Mouse (Mus musculus) lung, postnatal 0 days (tissue): ENCODE data around the gene Lrrk1. TPM values are rescaled to one million over a fixed set of nuclear protein-coding genes. Genes with fewer than 3 reads are reported as not detected.
A peak's percentile ranks its signal among the peaks of the same experiment; 100 is the strongest.

Experiments
- ATAC-seq: fragments of 200-750 bp; cut with Nextera tagmentation; 2 replicates; pipeline ENCODE4 v1.8.0; 2017; ENCODE audit warnings: moderate library complexity
- DNase-seq: peaks from one replicate; pipeline ENCODE4 v3.0.0-alpha.2; 2016; ENCODE audit warnings: low spot score
- H3K27ac ChIP-seq: fragments of 300-500 bp; sonication (generic); 2 replicates; pipeline ENCODE4 v1.5.1; 2014; ENCODE audit warnings: antibody characterized with exemption, mild to moderate bottlenecking, low read length, mixed read lengths
- H3K27me3 ChIP-seq: fragments of 300-500 bp; sonication (generic); replicated peaks from 2 replicates; pipeline ENCODE4 v1.6.1; 2014; ENCODE audit warnings: low read length, mixed read lengths; ENCODE audit not compliant: insufficient read depth
- H3K36me3 ChIP-seq: fragments of 300-500 bp; sonication (generic); 2 replicates; pipeline ENCODE4 v1.6.1; 2014; ENCODE audit warnings: low read length, mixed read lengths; ENCODE audit not compliant: insufficient read depth
- H3K4me1 ChIP-seq: fragments of 300-500 bp; sonication (generic); 2 replicates; pipeline ENCODE4 v1.6.1; 2014; ENCODE audit warnings: antibody characterized with exemption, low read depth, low read length, mixed read lengths; ENCODE audit not compliant: insufficient read depth
- H3K4me2 ChIP-seq: fragments of 300-500 bp; sonication (generic); replicated peaks from 2 replicates; pipeline ENCODE4 v1.6.1; 2014; ENCODE audit warnings: low read depth, mild to moderate bottlenecking, low read length, moderate library complexity, mixed read lengths
- H3K4me3 ChIP-seq: fragments of 300-500 bp; sonication (generic); 2 replicates; pipeline ENCODE4 v1.5.1; 2014; ENCODE audit warnings: low read depth, low read length
- H3K9ac ChIP-seq: fragments of 300-500 bp; sonication (generic); replicated peaks from 2 replicates; pipeline ENCODE4 v1.6.1; 2014; ENCODE audit warnings: low read depth, mild to moderate bottlenecking
- H3K9me3 ChIP-seq: fragments of 300-500 bp; sonication (generic); 2 replicates; pipeline ENCODE4 v1.6.1; 2016; ENCODE audit warnings: low read length, mixed read lengths
- CTCF ChIP-seq: IDR thresholded peaks from 2 replicates; pipeline ENCODE4 v1.5.1; 2016; ENCODE audit warnings: antibody characterized with exemption, mild to moderate bottlenecking
- EP300 ChIP-seq: IDR thresholded peaks from 2 replicates; pipeline ENCODE4 v1.6.1; 2016; ENCODE audit warnings: antibody characterized with exemption, mild to moderate bottlenecking, control low read depth
- WGBS: fragments of 180-500 bp; shearing (Covaris S2); extraction: QIAGEN DNeasy Blood & Tissue Kit; methylation state at CpG from one replicate; pipeline ENCODE4 v1.1.7; 2014; 5-methylcytosine and 5-hydroxymethylcytosine counted together
- polyA plus RNA-seq: library from polyadenylated mRNA; unstranded; fragments of >200 nt; fragmentation: Nextera tagmentation; extraction: Ambion mirVana; gene quantifications from 2 replicates; pipeline ENCODE4 v1.2.1, GENCODE M21; 2015

Gene Lrrk1
- polyA plus RNA-seq, 1 experiment from 2014 or later = 20.5 TPM

DNA sequence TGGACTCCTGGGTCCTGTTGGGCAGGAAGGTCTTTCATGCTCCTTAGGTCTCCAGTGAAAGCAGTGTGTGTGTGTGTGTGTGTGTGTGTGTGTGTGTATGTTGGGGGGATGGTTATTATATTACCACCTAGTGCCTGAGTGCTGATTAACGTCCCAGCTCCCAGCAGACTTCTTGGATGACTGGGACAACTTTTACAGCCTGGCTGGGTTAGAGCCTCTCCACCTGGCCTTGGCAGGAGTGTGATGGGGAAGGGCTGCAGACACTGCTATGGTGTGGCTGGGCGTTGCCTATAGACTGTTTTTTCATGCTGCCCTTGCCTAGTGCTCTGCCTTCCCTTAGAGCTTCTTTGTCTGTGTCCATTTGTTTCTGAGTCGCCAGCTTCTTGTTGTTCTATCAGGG, 48.1 kb downstream of the Lrrk1 start:
- peaks cover 7% of the 10 kb centered on the region; the same call in 1 of the 2 replicates for H3K4me1 ChIP-seq
- no peaks in the 10 kb centered on the region for H3K9me3 ChIP-seq
- no peak overlapping the region for H3K4me2 ChIP-seq
- H3K27ac ChIP-seq = peak overlapping the region; percentile 71
- H3K36me3 ChIP-seq = no peaks in the 10 kb centered on the region
- H3K9ac ChIP-seq = no peak overlapping the region; the same call in 1 of the 2 replicates
- H3K4me3 ChIP-seq = no peak overlapping the region
- peak; percentile 49 for DNase-seq
- H3K27me3 ChIP-seq = no peaks in the 10 kb centered on the region
- WGBS = 37% methylated on average over 3 of the region's 3 CpGs
- TF ChIP-seq CTCF = no peak
- TF ChIP-seq EP300 = no peak
- peak; percentile 63 for ATAC-seq

DNA sequence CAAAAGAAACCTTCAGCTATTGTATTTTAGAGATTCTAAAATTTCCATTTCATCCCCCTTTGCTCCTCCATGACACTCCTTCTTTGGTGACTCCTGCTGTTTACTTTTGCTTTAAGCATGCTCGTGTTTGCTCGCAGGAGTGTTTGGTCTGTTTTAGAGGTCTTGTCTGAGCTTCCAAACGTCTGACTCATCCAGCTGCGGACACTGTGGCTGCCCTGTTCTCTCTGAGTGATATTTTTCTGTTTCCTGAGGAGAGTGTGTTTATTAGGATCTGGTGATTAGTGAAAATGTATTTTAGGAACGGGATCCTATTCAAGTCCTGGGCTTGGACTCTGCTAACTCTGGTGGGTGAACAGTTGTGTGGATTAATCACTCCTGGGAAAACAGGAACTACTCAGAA, 48.5 kb downstream of the Lrrk1 start:
- 8% methylated on average over 5 of the region's 5 CpGs for WGBS
- Histone ChIP-seq H3K4me2 (no peak overlapping the region), H3K36me3 (peaks cover 2% of the 10 kb centered on the region; the same call in 1 of the 2 replicates), H3K4me3 (no peak overlapping the region), H3K4me1 (peaks cover 7% of the 10 kb centered on the region; the same call in 1 of the 2 replicates), H3K9ac (no peak overlapping the region), H3K27me3 (no peaks in the 10 kb centered on the region), H3K9me3 (no peaks in the 10 kb centered on the region), H3K27ac (peak overlapping the region; percentile 71)
- DNase-seq = peak; percentile 89
- TF ChIP-seq CTCF = no peak
- peak; percentile 90 for TF ChIP-seq EP300
- peak; percentile 86 for ATAC-seq

- peak; percentile 52 for DNase-seq
- Histone ChIP-seq H3K9me3 (no peaks in the 10 kb centered on the region), H3K4me1 (peaks cover 7% of the 10 kb centered on the region; the same call in 1 of the 2 replicates), H3K4me2 (no peak overlapping the region), H3K36me3 (peaks cover 14% of the 10 kb centered on the region), H3K9ac (no peak overlapping the region), H3K27ac (0 out of 2 replicates have a peak overlapping the region, but pooled peaks have one; percentile 38), H3K27me3 (no peaks in the 10 kb centered on the region), H3K4me3 (no peak overlapping the region)
- peak; percentile 62 for TF ChIP-seq EP300
- no peak for TF ChIP-seq CTCF
- ATAC-seq = peak; percentile 52
- WGBS = 63% methylated on average over 2 of the region's 2 CpGs
These were observed 51.2 kb downstream of the Lrrk1 start for GRCm38 (mm10) chr7:66336955-66337354.

- Histone ChIP-seq H3K9ac (no peak overlapping the region), H3K27me3 (no peaks in the 10 kb centered on the region), H3K4me1 (peaks cover 6% of the 10 kb centered on the region; the same call in 1 of the 2 replicates), H3K36me3 (peaks cover 14% of the 10 kb centered on the region), H3K9me3 (no peaks in the 10 kb centered on the region), H3K4me2 (no peak overlapping the region), H3K4me3 (no peak overlapping the region), H3K27ac (no peak overlapping the region)
- ATAC-seq = no peak
- DNase-seq = no peak
- WGBS = 92% methylated on average over 4 of the region's 4 CpGs
- TF ChIP-seq CTCF (no peak), EP300 (no peak)
These were observed 54.1 kb downstream of the Lrrk1 start for GRCm38 (mm10) chr7:66333906-66334500.

DNA sequence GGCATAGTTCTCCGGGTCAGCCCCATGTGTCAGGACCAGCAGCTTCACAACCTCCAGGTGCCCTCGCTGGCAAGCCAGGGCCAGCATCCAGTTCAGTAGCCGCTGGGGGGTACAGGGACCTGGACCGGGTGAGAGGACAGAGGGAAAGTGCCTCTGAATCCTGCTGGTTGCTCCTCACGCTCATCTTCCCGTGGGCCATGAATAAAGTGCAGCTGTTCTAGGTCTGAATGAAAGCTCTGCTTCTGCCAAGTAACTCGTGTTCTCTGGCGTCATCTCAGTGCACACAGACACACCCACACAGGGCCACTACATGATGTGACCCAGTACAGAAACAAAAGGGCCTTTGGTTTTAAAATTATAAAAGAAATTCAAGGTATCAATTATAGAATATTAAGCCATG, 55.8 kb downstream of the Lrrk1 start:
- no peak for TF ChIP-seq CTCF
- TF ChIP-seq EP300 = no peak
- no peaks in the 10 kb centered on the region for H3K4me1 ChIP-seq
- no peaks in the 10 kb centered on the region for H3K27me3 ChIP-seq
- H3K9me3 ChIP-seq = no peaks in the 10 kb centered on the region
- 80% methylated on average over 8 of the region's 8 CpGs for WGBS
- DNase-seq (no peak), ATAC-seq (no peak)
- H3K9ac ChIP-seq = no peak overlapping the region
- H3K36me3 ChIP-seq = peaks cover 14% of the 10 kb centered on the region
- H3K4me2 ChIP-seq = no peak overlapping the region
- H3K27ac ChIP-seq = no peak overlapping the region
- H3K4me3 ChIP-seq = no peak overlapping the region

DNA sequence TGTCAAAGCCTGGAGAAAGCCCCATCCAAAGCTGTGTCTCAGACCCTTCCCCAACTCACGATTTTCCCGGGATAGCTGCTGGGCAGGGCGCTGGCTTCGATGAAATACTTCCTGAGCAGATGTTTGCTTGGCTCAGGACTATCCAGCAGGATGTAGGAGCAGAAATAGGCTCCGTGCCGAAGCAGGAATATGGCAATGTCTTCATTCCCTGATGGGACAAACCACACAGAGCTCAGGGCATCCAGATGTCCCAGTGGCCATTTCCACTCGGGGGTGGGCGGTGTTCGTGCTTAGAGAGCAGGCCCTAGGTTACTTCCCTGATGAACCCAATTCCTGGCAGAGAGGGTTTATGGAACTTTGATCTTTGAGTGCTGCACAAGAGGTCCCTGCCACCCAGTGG, 57.5 kb downstream of the Lrrk1 start:
- Histone ChIP-seq H3K4me3 (no peak overlapping the region), H3K36me3 (peaks cover 14% of the 10 kb centered on the region), H3K27ac (no peak overlapping the region), H3K9ac (no peak overlapping the region), H3K9me3 (no peaks in the 10 kb centered on the region), H3K27me3 (no peaks in the 10 kb centered on the region), H3K4me2 (no peak overlapping the region), H3K4me1 (no peaks in the 10 kb centered on the region)
- TF ChIP-seq CTCF (no peak), EP300 (no peak)
- 75% methylated on average over 9 of the region's 9 CpGs for WGBS
- ATAC-seq = no peak
- no peak for DNase-seq
